Mouse (Mus musculus) Patski (cell line): ENCODE results near the gene Angptl2. TPM values are rescaled to one million over a fixed set of nuclear protein-coding genes. Genes with fewer than 3 reads are reported as not detected.

Source experiments
- ATAC-seq: fragments of 100-300 bp; one replicate; pipeline ENCODE4 v1.8.0; 2021
- CTCF ChIA-PET: fragments of 350-600 bp; sonication (Branson Sonifier 250); formaldehyde crosslinking; loops from one replicate; lab custom pipeline; 2022; ENCODE audit warnings: inconsistent platforms; lab: Charles Lee
- POLR2A ChIA-PET: fragments of 350-600 bp; sonication (Branson Sonifier 250); formaldehyde crosslinking; loops from one replicate; lab custom pipeline; 2022; ENCODE audit warnings: antibody characterized with exemption, inconsistent platforms; lab: Charles Lee
- DNase-seq: peaks from one replicate; pipeline ENCODE4 v3.0.0-alpha.2; 2011; ENCODE audit warnings: low read depth, low spot score
- H3K27me3 ChIP-seq: fragments of 371-371 bp; one replicate; pipeline ENCODE4 v1.5.1; 2021
- CTCF ChIP-seq: fragments of 100-300 bp; IDR thresholded peaks from one replicate; pipeline ENCODE4 v1.5.1; 2021
- in situ Hi-C: fragments of 300-500 bp; cut with MboI; formaldehyde crosslinking; loops from 3 replicates; pipeline ENCODE4 v1.11.1; 2018; ENCODE audit warnings: low pct_unique_long_range_greater_than_20kb, mixed read lengths
- polyA plus RNA-seq: library from polyadenylated mRNA; unstranded; gene quantifications from one replicate; pipeline ENCODE4 v1.2.3, GENCODE M21; 2021

Angptl2 gene
- polyA plus RNA-seq = 16.2 TPM

DNA sequence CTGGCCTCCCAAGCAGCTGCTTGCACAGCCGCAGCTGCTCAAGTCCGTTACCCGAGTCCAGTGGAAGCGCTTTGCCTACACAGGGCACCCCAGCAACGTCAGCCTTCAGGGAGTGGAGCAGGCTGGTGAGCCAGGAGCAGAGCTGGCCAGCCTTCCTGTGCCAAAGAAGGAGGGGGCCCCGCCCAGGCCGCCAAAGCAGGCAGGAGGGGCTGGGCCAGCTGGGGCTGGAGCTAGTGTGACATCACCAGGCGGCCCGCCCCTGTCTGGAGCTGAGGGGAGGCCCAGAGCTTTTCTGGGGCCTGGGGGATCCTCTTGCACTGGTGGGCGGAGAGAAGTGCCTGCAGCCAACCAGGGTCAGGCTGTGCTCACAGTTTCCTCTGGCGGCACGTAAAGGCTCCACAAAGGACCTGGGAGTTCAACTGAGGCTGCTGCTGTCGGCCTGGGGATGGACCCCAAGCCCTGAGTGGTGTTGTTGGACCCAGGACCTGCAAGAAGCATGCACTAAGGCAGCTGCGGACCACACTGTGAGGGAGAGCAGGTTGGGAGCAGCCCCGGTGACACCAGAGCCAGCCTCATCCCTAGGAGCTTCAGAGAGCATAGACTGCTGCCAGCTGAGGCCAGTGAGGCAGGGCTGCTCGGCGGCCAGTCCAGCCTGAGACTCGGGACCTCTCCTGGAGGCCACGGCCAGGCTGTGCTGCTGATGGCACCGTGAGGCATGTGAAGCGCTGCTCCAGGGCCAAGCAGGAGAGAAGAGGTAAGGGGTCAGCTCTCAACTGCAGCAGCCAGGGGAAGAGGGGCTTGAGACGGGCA is at the start of gene Angptl2:
Gene Angptl2 (plus strand): TSS at position 370 of the 810 bp plus-strand sequence.
- DNase-seq (no peak), ATAC-seq (peak; percentile 68)
- in situ Hi-C loops = no loop called here
- TF ChIP-seq CTCF = no peak
- H3K27me3 ChIP-seq = no peaks in the 10 kb centered on the region
- ChIA-PET CTCF (interaction anchor here (1.2 to 1.4 kb wide), 2 partner anchors 61 to 133 kb away, joined by 4 to 6 read pairs; no protein-coding TSS in a partner anchor), POLR2A (interaction anchor here (1.3 to 2.0 kb wide), 2 partner anchors 9 to 46 kb away, joined by 4 to 6 read pairs; no protein-coding TSS in a partner anchor)

DNA sequence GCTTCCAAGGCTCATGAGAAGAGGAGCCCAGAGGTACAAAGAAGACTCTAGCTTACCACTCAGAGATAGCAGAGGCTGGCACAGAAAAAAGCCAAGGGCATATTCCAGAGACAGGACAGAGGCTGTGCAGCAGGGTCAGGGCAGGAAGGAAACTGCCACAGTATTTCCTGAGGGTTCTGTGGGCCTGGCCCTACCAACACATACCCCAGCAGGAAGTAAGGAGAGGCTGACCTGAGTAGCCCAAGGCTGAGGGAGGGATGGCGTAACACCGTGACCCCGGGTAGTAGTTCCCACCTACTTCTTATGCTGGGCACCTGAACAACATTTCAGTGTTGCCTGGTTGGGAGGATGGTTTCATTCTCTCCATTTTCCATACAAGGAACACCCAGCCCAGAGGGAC is 48.8 kb upstream of the Angptl2 start:
- no peak for TF ChIP-seq CTCF
- no peaks in the 10 kb centered on the region for H3K27me3 ChIP-seq
- DNase-seq (no peak), ATAC-seq (no peak)
- ChIA-PET POLR2A (no interaction called here), CTCF (interaction anchor here (1.0 kb wide), 1 partner anchor 9 kb away, joined by 3 read pairs; no protein-coding TSS in a partner anchor)
- in situ Hi-C loops = no loop called here

DNA sequence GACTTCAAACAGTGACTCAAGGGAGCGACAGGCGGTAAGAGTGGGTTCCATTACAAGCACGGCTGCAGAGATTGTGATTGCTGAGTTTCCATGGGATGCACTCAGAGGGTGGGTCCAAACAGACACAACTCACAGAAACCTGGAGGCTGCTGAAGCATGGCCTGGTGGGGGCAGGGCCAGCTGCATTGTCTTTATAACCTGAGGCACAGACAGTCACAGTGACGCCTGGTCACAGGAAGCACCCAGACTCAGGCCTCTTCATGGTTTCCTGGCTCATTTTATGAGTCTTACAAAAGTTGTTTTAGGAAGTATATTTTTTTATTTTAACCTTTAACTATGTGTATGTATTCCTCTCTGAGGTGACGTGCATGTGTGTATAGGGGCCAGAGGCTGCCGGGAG is 46.4 kb upstream of the Angptl2 start:
- CTCF ChIA-PET = interaction anchor here (0.8 to 1.8 kb wide), 5 partner anchors 11 to 180 kb away, joined by 3 to 6 read pairs (median 3); no protein-coding TSS in a partner anchor
- no peak for ATAC-seq
- H3K27me3 ChIP-seq = no peaks in the 10 kb centered on the region
- no peak for DNase-seq
- TF ChIP-seq CTCF = no peak
- POLR2A ChIA-PET = interaction anchor here (0.6 to 1.5 kb wide), 2 partner anchors 36 to 47 kb away, joined by 4 to 8 read pairs; partner anchors contain the start of gene Angptl2
- in situ Hi-C loops = no loop called here

DNA sequence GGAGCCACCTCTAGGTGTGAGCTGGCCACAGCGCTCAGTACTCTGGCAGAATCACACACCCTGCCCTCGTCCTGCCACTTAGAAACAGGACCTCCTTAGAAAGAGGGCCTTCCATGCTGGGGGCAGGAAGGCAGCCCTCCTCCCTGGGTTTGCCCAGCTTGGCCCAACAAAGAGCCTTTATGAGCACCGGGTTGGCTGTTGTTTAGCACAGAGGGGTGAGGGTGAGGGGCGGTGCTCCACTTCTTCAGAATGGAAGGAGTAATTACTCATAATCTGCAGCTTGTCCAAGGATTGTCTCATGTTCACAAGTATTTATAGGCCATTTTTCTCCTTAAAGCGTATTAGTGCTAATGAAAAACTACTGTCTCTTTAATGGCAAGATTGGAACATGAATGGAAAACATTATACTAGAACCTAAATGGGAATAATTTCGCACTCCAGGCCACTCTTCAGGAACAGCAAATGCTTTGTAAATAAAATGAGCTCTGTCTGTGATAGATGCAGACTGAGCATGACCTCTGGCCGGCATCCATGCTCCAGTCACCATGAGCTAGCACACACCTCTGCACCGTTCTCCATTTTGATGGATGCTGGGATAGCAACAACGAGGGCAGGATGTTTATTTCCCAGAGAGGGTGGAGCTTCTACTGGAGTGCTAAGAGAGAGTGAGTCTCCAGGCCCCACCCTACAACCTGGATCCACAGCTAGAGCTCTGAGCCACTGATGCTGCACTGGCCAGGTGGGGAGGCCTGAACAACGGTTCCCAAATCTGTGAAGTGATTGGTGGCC is 44.9 kb upstream of the Angptl2 start:
- ChIA-PET CTCF (no interaction called here), POLR2A (interaction anchor here (1.5 kb wide), 1 partner anchor 46 kb away, joined by 4 read pairs; the partner anchor contains the start of gene Angptl2)
- no peak for DNase-seq
- in situ Hi-C loops = no loop called here
- TF ChIP-seq CTCF = no peak
- no peak for ATAC-seq
- H3K27me3 ChIP-seq = no peaks in the 10 kb centered on the region

DNA sequence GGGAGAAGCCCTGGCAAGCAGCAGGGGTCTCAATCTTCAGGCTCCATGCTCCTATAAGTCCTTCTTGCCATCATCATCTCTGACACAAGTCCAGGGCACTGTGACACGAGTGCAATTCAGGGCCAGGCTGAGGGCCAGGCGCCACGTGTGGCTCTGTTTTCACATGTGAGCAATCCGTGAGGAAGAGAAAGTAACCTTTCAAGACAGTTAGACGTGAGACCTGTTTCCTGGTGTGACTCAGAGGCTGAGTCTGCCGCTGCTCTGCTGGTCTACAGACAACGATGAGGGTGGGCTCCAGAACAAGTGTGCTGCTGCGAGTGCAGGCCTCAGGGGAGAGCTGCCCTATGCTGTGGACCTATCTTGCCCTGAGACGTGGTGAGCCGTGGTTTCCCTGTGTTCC is 42.7 kb upstream of the Angptl2 start:
- DNase-seq (no peak), ATAC-seq (no peak)
- in situ Hi-C loops = no loop called here
- no peaks in the 10 kb centered on the region for H3K27me3 ChIP-seq
- CTCF ChIA-PET = no interaction called here
- POLR2A ChIA-PET = no interaction called here
- no peak for TF ChIP-seq CTCF

DNA sequence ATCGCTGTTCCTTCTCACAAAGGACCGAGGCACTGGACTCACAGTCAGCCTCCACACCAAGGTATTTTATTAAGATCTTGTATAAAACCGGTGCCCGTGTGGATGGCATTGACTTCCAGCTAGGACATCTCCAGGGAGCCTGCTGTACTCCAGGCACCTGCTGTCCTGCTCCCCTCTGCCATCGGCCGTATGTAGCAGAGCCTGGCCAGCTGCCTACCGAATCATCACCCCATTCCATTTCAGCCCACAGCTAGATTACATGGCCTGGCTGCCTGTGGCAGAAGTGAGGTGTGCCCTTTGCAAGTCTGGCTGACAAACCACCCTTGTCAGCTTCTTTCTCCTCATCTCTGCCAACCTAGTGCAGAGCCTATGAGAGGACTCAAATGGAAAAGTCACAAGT is 42.2 kb upstream of the Angptl2 start:
- no peak for TF ChIP-seq CTCF
- no peak for ATAC-seq
- H3K27me3 ChIP-seq = no peaks in the 10 kb centered on the region
- CTCF ChIA-PET = interaction anchor here (1.3 kb wide), 1 partner anchor 17 kb away, joined by 4 read pairs; no protein-coding TSS in a partner anchor
- POLR2A ChIA-PET = no interaction called here
- no peak for DNase-seq
- in situ Hi-C loops = no loop called here

DNA sequence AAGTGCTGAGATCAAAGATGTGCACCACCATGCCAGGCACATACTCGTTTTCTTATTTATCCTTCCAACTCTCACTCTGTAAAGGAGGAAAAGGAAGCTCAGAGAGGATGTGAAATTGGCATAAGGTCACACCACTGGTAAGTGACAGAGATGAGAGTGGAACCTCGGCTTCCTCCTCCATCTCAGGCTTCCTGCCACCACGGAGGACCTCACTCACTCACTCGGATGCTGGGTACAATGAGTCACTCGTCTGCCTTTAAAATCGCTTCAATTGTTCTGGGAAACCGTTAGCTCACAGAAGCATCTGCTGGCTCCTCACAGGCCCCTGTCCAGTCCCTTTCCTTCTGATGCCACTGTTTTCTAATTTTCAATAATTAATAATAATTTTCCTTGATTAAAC is 39.4 kb upstream of the Angptl2 start:
- ChIA-PET CTCF (interaction anchor here (0.6 to 1.6 kb wide), 3 partner anchors 9 to 65 kb away, joined by 3 read pairs; no protein-coding TSS in a partner anchor), POLR2A (no interaction called here)
- in situ Hi-C loops = no loop called here
- no peaks in the 10 kb centered on the region for H3K27me3 ChIP-seq
- TF ChIP-seq CTCF = no peak
- DNase-seq (no peak), ATAC-seq (no peak)

DNA sequence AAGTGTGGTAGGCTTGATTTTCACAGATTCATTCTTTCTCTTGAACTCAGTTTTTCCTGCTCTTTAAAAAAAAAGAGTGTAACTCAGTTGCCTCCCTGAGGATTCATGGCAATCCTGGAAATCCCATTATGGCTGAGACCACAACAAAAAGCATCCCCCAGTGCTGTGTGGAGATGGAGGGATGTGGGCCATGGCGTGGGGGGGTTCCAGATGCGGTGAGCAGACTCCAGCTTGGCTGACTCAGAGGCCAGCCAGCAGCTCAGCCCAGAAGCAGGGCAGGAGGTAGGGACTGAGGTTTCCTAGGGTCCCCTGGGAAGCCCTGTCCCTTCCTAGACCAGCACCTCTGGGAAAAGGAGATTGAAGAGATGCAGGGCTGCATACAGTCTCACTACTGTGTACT is 38.9 kb upstream of the Angptl2 start:
- ATAC-seq = no peak
- in situ Hi-C loops = no loop called here
- H3K27me3 ChIP-seq = no peaks in the 10 kb centered on the region
- TF ChIP-seq CTCF = no peak
- ChIA-PET CTCF (interaction anchor here (0.6 to 1.6 kb wide), 3 partner anchors 9 to 65 kb away, joined by 3 read pairs; no protein-coding TSS in a partner anchor), POLR2A (interaction anchor here (1.0 to 1.2 kb wide), 2 partner anchors 56 to 75 kb away, joined by 3 read pairs; no protein-coding TSS in a partner anchor)
- no peak for DNase-seq

DNA sequence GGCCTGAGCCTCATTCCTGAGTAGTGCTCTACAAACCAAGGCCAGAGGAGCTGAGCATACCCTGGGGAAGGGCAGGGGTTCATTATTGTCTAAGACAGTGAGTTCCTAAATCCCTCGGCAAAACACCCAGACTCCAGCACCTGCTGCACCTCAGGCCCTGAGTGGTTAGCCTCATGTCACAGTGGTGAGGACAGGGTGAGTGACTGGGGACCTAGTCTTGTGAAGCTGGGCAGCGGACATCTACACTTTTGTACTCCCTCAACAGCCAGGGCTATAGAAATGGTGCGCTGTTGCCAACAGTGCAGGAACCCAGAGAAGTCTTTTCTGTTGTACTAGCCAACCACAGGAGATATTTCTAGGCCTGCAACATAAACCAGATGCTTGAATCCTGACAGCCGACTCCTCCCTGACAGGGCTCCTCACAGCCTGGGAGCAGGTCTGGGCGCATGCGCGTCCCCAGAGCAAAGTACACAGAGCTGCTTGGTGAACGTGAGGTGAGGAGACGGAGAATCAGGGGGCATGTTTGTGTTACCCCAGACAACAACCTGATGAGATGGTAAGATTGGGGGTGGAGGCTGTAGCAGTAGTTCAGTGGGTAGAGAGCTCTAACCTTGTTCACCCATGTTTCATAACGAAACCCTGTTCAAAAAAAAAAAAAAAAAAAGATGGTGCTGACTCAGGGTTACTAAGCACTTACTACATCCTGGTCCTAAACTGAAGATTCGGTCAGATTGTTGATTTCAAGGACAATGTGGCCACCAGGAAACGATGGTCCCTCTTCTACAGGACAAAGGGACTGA is 38.2 kb upstream of the Angptl2 start:
- ChIA-PET POLR2A (interaction anchor here (1.0 to 1.2 kb wide), 2 partner anchors 56 to 75 kb away, joined by 3 read pairs; no protein-coding TSS in a partner anchor), CTCF (interaction anchor here (1.3 kb wide), 1 partner anchor 23 kb away, joined by 3 read pairs; no protein-coding TSS in a partner anchor)
- DNase-seq (no peak), ATAC-seq (no peak)
- H3K27me3 ChIP-seq = no peaks in the 10 kb centered on the region
- TF ChIP-seq CTCF = no peak
- in situ Hi-C loops = no loop called here
